Mouse (Mus musculus): ENCODE results near the gene Wdr95. TPM values are rescaled to one million over a fixed set of nuclear protein-coding genes. Genes with fewer than 3 reads are reported as not detected.

Wdr95 gene
- total and polyA plus RNA-seq, 3 experiments = 0.29 TPM; not detected in 2

GRCm38 (mm10) chr5:149648196-149648595 lies 119.7 kb downstream of the Wdr95 start:
- no peak overlapping the region for H3K4me3 ChIP-seq
- intact Hi-C loops (cut with DNase I) = no loop called here
- no peak for DNase-seq

DNA sequence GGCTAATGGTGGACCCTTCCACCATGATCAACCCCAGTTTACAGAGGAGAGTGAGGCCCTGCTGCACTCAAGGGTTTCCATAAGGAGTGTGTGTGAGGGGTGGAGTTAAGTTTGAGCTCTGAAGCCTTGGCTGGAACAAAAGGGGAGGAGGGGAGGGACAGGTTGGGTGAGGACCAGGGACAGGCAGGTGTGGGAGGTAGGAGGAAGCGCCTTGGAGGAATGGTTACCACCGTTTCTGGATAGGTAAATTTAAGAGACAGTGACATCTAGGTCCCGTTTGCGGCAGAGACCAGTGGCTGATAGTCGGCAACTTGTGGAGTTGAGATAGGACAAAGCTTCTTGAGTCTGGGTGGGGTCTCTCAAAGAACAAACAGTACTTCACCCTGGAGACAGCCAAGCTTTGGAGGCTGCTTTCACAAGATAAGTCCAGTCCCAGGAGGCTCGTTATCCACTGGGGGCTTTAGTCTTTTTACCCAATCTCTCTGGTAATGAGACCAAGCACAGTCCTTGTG lies 120.5 kb downstream of the Wdr95 start:
- DNase-seq = no peak
- no peak overlapping the region for H3K27ac ChIP-seq

More at GRCm38 (mm10) chr5:149648196-149648595, 119.7 kb downstream of the Wdr95 start:
- H3K27ac ChIP-seq = no peak overlapping the region
- TF ChIP-seq POLR2A (IDR thresholded peaks at IDR 0.05; ENCODE audit: insufficient read depth, low read depth, low read length) (no peak), EP300 (IDR thresholded peaks at IDR 0.05; ENCODE audit: insufficient read depth, low read depth, low read length) (no peak), CTCF (IDR thresholded peaks at IDR 0.05) (no peak)
- no peaks in the 10 kb centered on the region for H3K27me3 ChIP-seq (ENCODE audit: control insufficient read depth, insufficient read depth, low read length)
- H3K36me3 ChIP-seq (ENCODE audit: control insufficient read depth, insufficient read depth, low read length) = no peaks in the 10 kb centered on the region
- no peaks in the 10 kb centered on the region for H3K4me1 ChIP-seq (ENCODE audit: control insufficient read depth, insufficient read depth, low read length)
- WGBS = 23% methylated on average over 4 of the region's 4 CpGs
- H3K9ac ChIP-seq (ENCODE audit: low read depth, low read length) = no peak overlapping the region
- H3K79me2 ChIP-seq (replicated peaks; ENCODE audit: control insufficient read depth, insufficient read depth, low read length) = no peaks in the 10 kb centered on the region

DNA sequence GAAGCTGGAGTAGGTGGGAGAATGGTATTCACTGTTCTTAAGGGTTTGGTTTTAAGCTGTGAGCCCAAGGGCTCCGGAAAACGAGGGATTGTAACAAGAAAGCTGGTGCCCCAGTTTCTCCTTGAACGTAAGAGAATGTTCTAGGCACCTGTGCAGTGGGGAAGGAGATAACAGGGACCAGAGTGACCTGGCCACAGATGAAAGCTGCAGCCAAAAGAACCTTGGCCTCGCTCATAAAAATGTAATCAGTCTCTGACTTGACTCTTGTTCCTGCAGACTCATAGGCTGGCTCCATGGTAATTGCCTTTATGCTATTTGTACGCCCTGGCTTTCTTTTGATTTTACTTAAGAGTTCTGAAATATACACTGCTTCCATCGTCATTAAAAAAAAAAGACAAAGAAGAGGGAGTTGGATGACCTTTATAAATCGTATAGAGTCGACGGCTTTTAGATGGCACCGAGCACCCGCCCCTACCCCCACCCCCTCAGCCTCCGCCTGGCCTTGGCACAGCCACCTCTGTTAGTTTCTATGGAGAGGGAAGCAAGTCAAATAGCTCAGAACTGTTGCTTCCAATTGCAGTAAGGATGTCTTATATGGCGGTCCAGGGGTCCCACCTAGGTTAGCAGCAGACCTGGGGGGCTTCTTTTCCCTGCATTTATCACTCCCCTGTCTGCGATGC lies 121.2 kb downstream of the Wdr95 start:
- no peak overlapping the region for H3K4me3 ChIP-seq
- no peak overlapping the region for H3K9ac ChIP-seq (ENCODE audit: low read depth, low read length)
- H3K27me3 ChIP-seq (ENCODE audit: control insufficient read depth, insufficient read depth, low read length) = no peaks in the 10 kb centered on the region
- no peak overlapping the region for H3K27ac ChIP-seq
- no peaks in the 10 kb centered on the region for H3K36me3 ChIP-seq (ENCODE audit: control insufficient read depth, insufficient read depth, low read length)
- no peaks in the 10 kb centered on the region for H3K79me2 ChIP-seq (replicated peaks; ENCODE audit: control insufficient read depth, insufficient read depth, low read length)
- intact Hi-C loops (cut with DNase I) = no loop called here
- WGBS = 80% methylated on average over 14 of the region's 14 CpGs
- DNase-seq = no peak
- H3K4me1 ChIP-seq (ENCODE audit: control insufficient read depth, insufficient read depth, low read length) = no peaks in the 10 kb centered on the region
- no peak for TF ChIP-seq CTCF (IDR thresholded peaks at IDR 0.05)
- no peak for TF ChIP-seq POLR2A (IDR thresholded peaks at IDR 0.05; ENCODE audit: insufficient read depth, low read depth, low read length)
- no peak for TF ChIP-seq EP300 (IDR thresholded peaks at IDR 0.05; ENCODE audit: insufficient read depth, low read depth, low read length)

More for the DNA sequence above, 120.5 kb downstream of the Wdr95 start:
- H3K79me2 ChIP-seq (replicated peaks; ENCODE audit: control insufficient read depth, insufficient read depth, low read length) = no peaks in the 10 kb centered on the region
- no peak for TF ChIP-seq CTCF (IDR thresholded peaks at IDR 0.05)
- no peak for TF ChIP-seq EP300 (IDR thresholded peaks at IDR 0.05; ENCODE audit: insufficient read depth, low read depth, low read length)
- TF ChIP-seq POLR2A (IDR thresholded peaks at IDR 0.05; ENCODE audit: insufficient read depth, low read depth, low read length) = no peak
- H3K9ac ChIP-seq (ENCODE audit: low read depth, low read length) = no peak overlapping the region
- intact Hi-C loops (cut with DNase I) = no loop called here
- H3K27me3 ChIP-seq (ENCODE audit: control insufficient read depth, insufficient read depth, low read length) = no peaks in the 10 kb centered on the region
- no peak overlapping the region for H3K4me3 ChIP-seq
- H3K4me1 ChIP-seq (ENCODE audit: control insufficient read depth, insufficient read depth, low read length) = no peaks in the 10 kb centered on the region
- no peaks in the 10 kb centered on the region for H3K36me3 ChIP-seq (ENCODE audit: control insufficient read depth, insufficient read depth, low read length)
- 47% methylated on average over 6 of the region's 6 CpGs for WGBS

DNA sequence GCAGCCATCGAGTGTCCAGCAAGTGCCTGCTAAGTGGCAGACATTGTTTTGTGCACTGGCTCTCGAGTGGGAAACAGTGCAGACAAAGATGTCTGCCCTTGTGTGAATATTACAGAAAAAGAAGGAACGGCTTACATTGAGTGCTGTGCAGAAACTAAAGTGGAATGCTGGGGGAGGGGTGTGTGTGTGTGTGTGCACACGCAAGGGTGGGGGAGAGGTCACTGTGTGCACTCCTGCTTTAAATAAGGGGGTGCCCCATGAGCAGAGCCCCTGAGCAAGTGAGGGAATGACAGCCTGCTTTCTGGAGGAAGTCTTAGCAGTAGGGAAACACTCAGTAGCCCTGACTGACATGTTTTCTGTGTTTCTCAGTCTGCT lies 121.7 kb downstream of the Wdr95 start:
- no peaks in the 10 kb centered on the region for H3K27me3 ChIP-seq (ENCODE audit: control insufficient read depth, insufficient read depth, low read length)
- no peak overlapping the region for H3K9ac ChIP-seq (ENCODE audit: low read depth, low read length)
- no peak for TF ChIP-seq CTCF (IDR thresholded peaks at IDR 0.05)
- no peak for TF ChIP-seq EP300 (IDR thresholded peaks at IDR 0.05; ENCODE audit: insufficient read depth, low read depth, low read length)
- no peak for TF ChIP-seq POLR2A (IDR thresholded peaks at IDR 0.05; ENCODE audit: insufficient read depth, low read depth, low read length)
- DNase-seq = no peak
- no peaks in the 10 kb centered on the region for H3K36me3 ChIP-seq (ENCODE audit: control insufficient read depth, insufficient read depth, low read length)
- 54% methylated on average over 4 of the region's 4 CpGs for WGBS
- no peaks in the 10 kb centered on the region for H3K79me2 ChIP-seq (replicated peaks; ENCODE audit: control insufficient read depth, insufficient read depth, low read length)
- H3K4me3 ChIP-seq = no peak overlapping the region
- H3K27ac ChIP-seq = no peak overlapping the region
- intact Hi-C loops (cut with DNase I) = no loop called here
- H3K4me1 ChIP-seq (ENCODE audit: control insufficient read depth, insufficient read depth, low read length) = no peaks in the 10 kb centered on the region

DNA sequence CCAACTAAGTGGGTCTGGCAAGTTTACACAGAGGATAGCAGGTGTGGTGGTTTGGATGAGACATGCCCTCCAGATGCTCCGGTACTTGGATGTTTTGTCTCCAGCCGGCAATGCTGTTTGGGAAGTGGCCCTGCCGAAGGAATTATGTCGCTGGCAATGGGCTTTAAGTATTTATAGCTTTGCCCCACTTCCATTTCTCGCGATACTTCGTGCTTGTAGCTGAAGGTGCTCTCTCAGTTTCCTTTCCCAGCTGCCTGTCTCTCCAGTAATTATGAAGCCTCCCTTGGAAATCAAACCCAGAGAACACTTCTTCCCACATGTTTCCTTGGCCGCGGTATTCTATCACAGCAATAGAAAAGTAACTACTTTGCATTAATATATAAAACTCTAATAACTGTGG lies 127.2 kb downstream of the Wdr95 start:
- Histone ChIP-seq H3K27ac (no peak overlapping the region), H3K9ac (ENCODE audit: low read depth, low read length) (no peak overlapping the region), H3K27me3 (ENCODE audit: control insufficient read depth, insufficient read depth, low read length) (no peaks in the 10 kb centered on the region), H3K36me3 (ENCODE audit: control insufficient read depth, insufficient read depth, low read length) (no peaks in the 10 kb centered on the region), H3K4me1 (ENCODE audit: control insufficient read depth, insufficient read depth, low read length) (no peaks in the 10 kb centered on the region), H3K79me2 (replicated peaks; ENCODE audit: control insufficient read depth, insufficient read depth, low read length) (no peaks in the 10 kb centered on the region), H3K4me3 (no peak overlapping the region)
- TF ChIP-seq EP300 (IDR thresholded peaks at IDR 0.05; ENCODE audit: insufficient read depth, low read depth, low read length) = no peak
- TF ChIP-seq POLR2A (IDR thresholded peaks at IDR 0.05; ENCODE audit: insufficient read depth, low read depth, low read length) = no peak
- no peak for TF ChIP-seq CTCF (IDR thresholded peaks at IDR 0.05)
- WGBS = 73% methylated on average over 9 of the region's 9 CpGs
- intact Hi-C loops (cut with DNase I) = no loop called here
- DNase-seq = no peak

- 59% methylated on average over 3 of the region's 3 CpGs for WGBS
- H3K4me3 ChIP-seq = no peak overlapping the region
- H3K27me3 ChIP-seq (ENCODE audit: control insufficient read depth, insufficient read depth, low read length) = no peaks in the 10 kb centered on the region
- intact Hi-C loops (cut with DNase I) = no loop called here
- H3K36me3 ChIP-seq (ENCODE audit: control insufficient read depth, insufficient read depth, low read length) = no peaks in the 10 kb centered on the region
- H3K9ac ChIP-seq (ENCODE audit: low read depth, low read length) = no peak overlapping the region
- DNase-seq = no peak
- no peak for TF ChIP-seq POLR2A (IDR thresholded peaks at IDR 0.05; ENCODE audit: insufficient read depth, low read depth, low read length)
- TF ChIP-seq EP300 (IDR thresholded peaks at IDR 0.05; ENCODE audit: insufficient read depth, low read depth, low read length) = no peak
- TF ChIP-seq CTCF (IDR thresholded peaks at IDR 0.05) = no peak
- no peaks in the 10 kb centered on the region for H3K79me2 ChIP-seq (replicated peaks; ENCODE audit: control insufficient read depth, insufficient read depth, low read length)
- H3K27ac ChIP-seq = no peak overlapping the region
- no peaks in the 10 kb centered on the region for H3K4me1 ChIP-seq (ENCODE audit: control insufficient read depth, insufficient read depth, low read length)
These were observed 129.5 kb downstream of the Wdr95 start for GRCm38 (mm10) chr5:149658022-149658421.

Data from heart, adult 2 months (tissue).